Mouse (Mus musculus) lung, postnatal 25 days (tissue): ENCODE data around the gene Spag4.
"Not testable (repeated sequence)": the region's sequence is repeated elsewhere in the genome, so short reads cannot be mapped to it uniquely, and the experiment has no call there.

Experiments
- DNase-seq: peaks from one replicate; pipeline ENCODE4 v3.0.0; 2022; ENCODE audit warnings: low spot score

The Spag4 gene

GRCm38 (mm10) chr2:156110627-156111357 lies 45.8 kb downstream of the Spag4 start:
- DNase-seq = no peak

GRCm38 (mm10) chr2:156111358-156112079 lies 46.5 kb downstream of the Spag4 start, which contains the start of the genes Cpne1 and Rbm12:
Gene Cpne1, minus strand, starts transcription at chr2:156111965.
Gene Rbm12, minus strand, starts transcription at chr2:156111978.
- DNase-seq = peak; percentile 91

- not testable (repeated sequence) for DNase-seq
Observed at GRCm38 (mm10) chr2:156112080-156112423, 47.1 kb downstream of the Spag4 start.

- no peak for DNase-seq
Observed at GRCm38 (mm10) chr2:156119566-156119965, 54.6 kb downstream of the Spag4 start.
